Mouse (Mus musculus): ENCODE measurements at regions not wholly inside any gene's neighbourhood (a gene's known extent, or its start where the extent isn't known, plus 50 kb on each side); places are given as distances from the start of the nearest gene placed in this dataset.
A peak's percentile ranks its signal among the peaks of the same experiment; 100 is the strongest.

- no peak for TF ChIP-seq POLR2A (IDR thresholded peaks at IDR 0.05; ENCODE audit: borderline replicate concordance, low read depth, low read length)
- no peak for TF ChIP-seq CTCF (IDR thresholded peaks at IDR 0.05; ENCODE audit: low read depth, low read length)
- H3K4me3 ChIP-seq (ENCODE audit: insufficient read depth, low read length) = no peak overlapping the region
- H3K4me1 ChIP-seq (ENCODE audit: control insufficient read depth, insufficient read depth, low read length) = peaks cover 62% of the 10 kb centered on the region
- H3K27ac ChIP-seq (ENCODE audit: insufficient read depth, low read depth, low read length) = peak overlapping the region; percentile 45
Observed at GRCm38 (mm10) chr2:128360517-128360916, 230.5 kb upstream of the Spdye4c start.

GRCm38 (mm10) chr2:128361436-128361835, 229.6 kb upstream of the Spdye4c start:
- Histone ChIP-seq H3K27ac (ENCODE audit: insufficient read depth, low read depth, low read length) (0 out of 2 replicates have a peak overlapping the region, but pooled peaks have one; percentile 6), H3K4me3 (ENCODE audit: insufficient read depth, low read length) (no peak overlapping the region), H3K4me1 (ENCODE audit: control insufficient read depth, insufficient read depth, low read length) (peaks cover 62% of the 10 kb centered on the region)
- no peak for TF ChIP-seq POLR2A (IDR thresholded peaks at IDR 0.05; ENCODE audit: borderline replicate concordance, low read depth, low read length)
- TF ChIP-seq CTCF (IDR thresholded peaks at IDR 0.05; ENCODE audit: low read depth, low read length) = no peak

GRCm38 (mm10) chr2:128364161-128364560, 226.8 kb upstream of the Spdye4c start:
- Histone ChIP-seq H3K27ac (ENCODE audit: insufficient read depth, low read depth, low read length) (peak overlapping the region; percentile 88), H3K4me1 (ENCODE audit: control insufficient read depth, insufficient read depth, low read length) (peaks cover 67% of the 10 kb centered on the region), H3K4me3 (ENCODE audit: insufficient read depth, low read length) (peak overlapping the region; percentile 22; the same call in 1 of the 2 replicates)
- no peak for TF ChIP-seq POLR2A (IDR thresholded peaks at IDR 0.05; ENCODE audit: borderline replicate concordance, low read depth, low read length)
- TF ChIP-seq CTCF (IDR thresholded peaks at IDR 0.05; ENCODE audit: low read depth, low read length) = no peak

- Histone ChIP-seq H3K4me1 (ENCODE audit: control insufficient read depth, insufficient read depth, low read length) (peaks cover 58% of the 10 kb centered on the region), H3K4me3 (ENCODE audit: insufficient read depth, low read length) (no peak overlapping the region), H3K27ac (ENCODE audit: insufficient read depth, low read depth, low read length) (no peak overlapping the region)
- TF ChIP-seq CTCF (IDR thresholded peaks at IDR 0.05; ENCODE audit: low read depth, low read length) (no peak), POLR2A (IDR thresholded peaks at IDR 0.05; ENCODE audit: borderline replicate concordance, low read depth, low read length) (no peak)
Observed at GRCm38 (mm10) chr2:128365004-128365403, 226.0 kb upstream of the Spdye4c start.

GRCm38 (mm10) chr2:128365775-128366174, 225.2 kb upstream of the Spdye4c start:
- Histone ChIP-seq H3K27ac (ENCODE audit: insufficient read depth, low read depth, low read length) (no peak overlapping the region), H3K4me3 (ENCODE audit: insufficient read depth, low read length) (no peak overlapping the region), H3K4me1 (ENCODE audit: control insufficient read depth, insufficient read depth, low read length) (peaks cover 57% of the 10 kb centered on the region)
- TF ChIP-seq POLR2A (IDR thresholded peaks at IDR 0.05; ENCODE audit: borderline replicate concordance, low read depth, low read length) (no peak), CTCF (IDR thresholded peaks at IDR 0.05; ENCODE audit: low read depth, low read length) (no peak)

GRCm38 (mm10) chr2:128367266-128368150, 223.5 kb upstream of the Spdye4c start:
- Histone ChIP-seq H3K4me3 (ENCODE audit: insufficient read depth, low read length) (no peak overlapping the region), H3K4me1 (ENCODE audit: control insufficient read depth, insufficient read depth, low read length) (peaks cover 55% of the 10 kb centered on the region), H3K27ac (ENCODE audit: insufficient read depth, low read depth, low read length) (no peak overlapping the region)
- no peak for TF ChIP-seq POLR2A (IDR thresholded peaks at IDR 0.05; ENCODE audit: borderline replicate concordance, low read depth, low read length)
- no peak for TF ChIP-seq CTCF (IDR thresholded peaks at IDR 0.05; ENCODE audit: low read depth, low read length)

- Histone ChIP-seq H3K4me3 (ENCODE audit: insufficient read depth, low read length) (no peak overlapping the region), H3K4me1 (ENCODE audit: control insufficient read depth, insufficient read depth, low read length) (peaks cover 55% of the 10 kb centered on the region), H3K27ac (ENCODE audit: insufficient read depth, low read depth, low read length) (no peak overlapping the region)
- TF ChIP-seq CTCF (IDR thresholded peaks at IDR 0.05; ENCODE audit: low read depth, low read length) (no peak), POLR2A (IDR thresholded peaks at IDR 0.05; ENCODE audit: borderline replicate concordance, low read depth, low read length) (no peak)
Observed at GRCm38 (mm10) chr2:128368534-128369273, 222.3 kb upstream of the Spdye4c start.

- no peak overlapping the region for H3K4me3 ChIP-seq (ENCODE audit: insufficient read depth, low read length)
- peaks cover 59% of the 10 kb centered on the region for H3K4me1 ChIP-seq (ENCODE audit: control insufficient read depth, insufficient read depth, low read length)
- TF ChIP-seq CTCF (IDR thresholded peaks at IDR 0.05; ENCODE audit: low read depth, low read length) = no peak
- TF ChIP-seq POLR2A (IDR thresholded peaks at IDR 0.05; ENCODE audit: borderline replicate concordance, low read depth, low read length) = no peak
- no peak overlapping the region for H3K27ac ChIP-seq (ENCODE audit: insufficient read depth, low read depth, low read length)
Observed at GRCm38 (mm10) chr2:128370821-128371220, 220.2 kb upstream of the Spdye4c start.

- no peak for TF ChIP-seq CTCF (IDR thresholded peaks at IDR 0.05; ENCODE audit: low read depth, low read length)
- no peak for TF ChIP-seq POLR2A (IDR thresholded peaks at IDR 0.05; ENCODE audit: borderline replicate concordance, low read depth, low read length)
- H3K27ac ChIP-seq (ENCODE audit: insufficient read depth, low read depth, low read length) = peak overlapping the region; percentile 91; the same call in 1 of the 2 replicates
- peaks cover 56% of the 10 kb centered on the region for H3K4me1 ChIP-seq (ENCODE audit: control insufficient read depth, insufficient read depth, low read length)
- H3K4me3 ChIP-seq (ENCODE audit: insufficient read depth, low read length) = no peak overlapping the region
Observed at GRCm38 (mm10) chr2:128372204-128372603, 218.8 kb upstream of the Spdye4c start.

Data from bone marrow macrophage, adult 2 months (primary cell).